Mouse (Mus musculus) large intestine, adult 2 months (tissue): ENCODE data around the gene Cacng1. TPM values are rescaled to one million over a fixed set of nuclear protein-coding genes. Genes with fewer than 3 reads are reported as not detected.

Experiments used
- DNase-seq: peaks from one replicate; pipeline ENCODE4 v3.0.0-alpha.2; 2012; ENCODE audit warnings: low read depth, low spot score
- WGBS: fragments of 180-500 bp; shearing (Covaris S2); methylation state at CpG from one replicate; pipeline ENCODE4 v1.1.7; 2018; 5-methylcytosine and 5-hydroxymethylcytosine counted together
- polyA plus RNA-seq: library from polyadenylated mRNA; depleted of rRNA; stranded (reverse); fragments of >200 nt; gene quantifications from 2 replicates; pipeline ENCODE4 v1.2.3, GENCODE M21; 2012

The Cacng1 gene
- polyA plus RNA-seq, 1 experiment = 0.35 TPM

GRCm38 (mm10) chr11:107720264-107721021, 4.1 kb upstream of the Cacng1 start:
- 83% methylated on average over 9 of the region's 9 CpGs for WGBS
- DNase-seq = no peak

- 38% methylated on average over 7 of the region's 7 CpGs for WGBS
- no peak for DNase-seq
These were observed 2.0 kb downstream of the Cacng1 start for GRCm38 (mm10) chr11:107714368-107714767.

DNA sequence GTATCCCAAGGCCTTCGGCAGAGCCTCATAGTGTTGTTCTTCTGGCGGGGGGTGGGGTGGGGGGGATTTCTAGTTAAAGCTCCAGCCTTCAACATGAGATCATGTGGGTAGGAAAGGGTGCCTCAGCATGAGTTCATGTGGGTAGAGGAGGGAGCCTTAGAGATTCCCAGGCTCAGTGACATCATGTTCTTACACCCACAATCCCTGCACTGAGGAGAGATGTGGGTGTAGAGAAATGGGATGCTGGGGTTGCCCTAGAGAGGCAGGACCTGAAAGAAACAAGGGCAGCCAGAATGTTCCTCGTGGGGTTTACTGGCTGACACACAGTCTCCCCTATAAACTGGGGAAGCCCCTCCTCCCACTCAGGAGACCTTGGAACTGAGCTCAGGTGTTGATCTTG, 5.9 kb downstream of the Cacng1 start:
- no peak for DNase-seq
- 33% methylated on average over 3 of the region's 3 CpGs for WGBS

DNA sequence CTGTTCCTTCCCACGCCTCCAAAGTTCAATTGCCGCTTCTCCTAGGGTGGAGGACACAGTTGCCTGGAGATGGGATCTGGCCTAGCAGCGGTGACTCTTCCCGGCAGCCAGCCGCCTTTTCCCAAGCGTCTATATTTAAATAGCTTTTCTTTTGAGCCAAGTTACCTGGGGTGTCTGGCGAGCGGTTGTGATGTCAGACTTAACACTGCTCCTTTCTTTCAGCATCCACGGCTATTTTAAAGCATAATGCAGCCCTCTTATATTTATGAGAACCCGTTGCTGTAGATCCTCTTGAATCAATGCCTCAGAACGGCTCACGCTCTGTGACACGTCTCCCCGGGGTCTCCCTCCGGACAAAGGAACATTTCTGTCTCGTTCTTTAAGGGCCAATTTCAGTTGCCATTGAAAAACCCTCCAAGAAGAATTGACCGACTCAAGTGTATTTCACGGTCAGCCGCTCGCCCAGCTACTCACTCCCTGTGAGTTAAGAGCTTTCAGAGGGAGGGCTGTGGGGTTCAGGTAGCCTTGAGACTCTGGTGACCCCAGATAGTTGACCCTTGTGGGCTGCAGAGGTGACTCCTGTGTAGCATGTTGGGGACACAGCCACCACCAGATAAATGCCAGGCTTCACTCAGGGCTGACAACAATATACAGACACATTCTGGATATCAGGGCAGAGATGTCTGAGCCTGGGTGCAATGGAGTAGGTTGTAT, 8.3 kb downstream of the Cacng1 start:
- DNase-seq = no peak
- WGBS = 78% methylated on average over 20 of the region's 20 CpGs

DNA sequence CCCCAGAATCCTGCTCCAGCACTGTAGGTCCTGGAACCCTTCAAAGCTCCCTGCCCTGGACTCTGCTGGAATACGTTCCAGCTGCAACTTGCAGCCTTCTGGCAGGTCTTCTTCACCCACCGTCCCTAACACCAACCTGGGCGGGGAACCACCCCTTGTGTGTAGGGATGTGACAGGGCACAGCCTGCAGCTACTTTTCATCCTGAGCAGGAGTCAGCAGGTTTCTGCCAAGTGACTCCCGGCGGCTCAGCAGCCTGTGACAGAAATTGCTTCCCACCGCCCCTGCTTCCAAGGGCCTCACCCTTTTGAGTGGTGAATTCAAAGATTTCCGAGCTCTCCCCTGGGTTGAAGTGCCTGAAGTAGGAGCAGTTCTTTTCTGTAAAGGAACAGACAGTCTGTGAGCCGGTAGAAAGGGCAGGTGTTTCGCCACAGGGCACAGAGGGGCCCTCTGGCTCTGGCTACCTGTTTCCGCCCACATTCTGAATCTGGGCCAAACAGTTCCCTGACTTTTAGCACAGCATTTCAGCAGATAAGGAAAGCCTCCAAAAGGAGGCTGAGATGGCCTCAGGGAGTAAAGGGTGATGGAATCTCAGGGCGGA, 10.7 kb downstream of the Cacng1 start:
- WGBS = 44% methylated on average over 11 of the region's 11 CpGs
- DNase-seq = no peak

DNA sequence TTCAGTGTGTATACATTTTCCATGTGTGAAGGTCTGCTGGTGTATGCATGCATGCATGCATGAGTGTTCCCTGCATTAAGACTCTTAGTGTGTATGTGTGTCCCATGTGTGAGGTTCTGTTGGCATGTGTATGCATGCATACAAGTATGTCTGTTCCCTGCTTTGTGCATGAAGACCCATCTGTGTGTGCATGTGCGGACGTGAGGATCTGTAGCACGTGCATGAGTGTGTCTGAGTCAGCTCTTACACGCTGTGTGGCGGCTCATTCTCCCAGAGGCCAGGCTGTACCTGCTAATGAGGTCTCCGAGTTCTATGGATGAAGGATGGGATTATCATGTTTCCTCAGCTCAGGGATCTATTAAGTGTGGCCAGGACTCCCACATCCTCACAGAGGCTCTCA, 11.3 kb downstream of the Cacng1 start:
- WGBS = 80% methylated on average over 6 of the region's 6 CpGs
- no peak for DNase-seq

DNA sequence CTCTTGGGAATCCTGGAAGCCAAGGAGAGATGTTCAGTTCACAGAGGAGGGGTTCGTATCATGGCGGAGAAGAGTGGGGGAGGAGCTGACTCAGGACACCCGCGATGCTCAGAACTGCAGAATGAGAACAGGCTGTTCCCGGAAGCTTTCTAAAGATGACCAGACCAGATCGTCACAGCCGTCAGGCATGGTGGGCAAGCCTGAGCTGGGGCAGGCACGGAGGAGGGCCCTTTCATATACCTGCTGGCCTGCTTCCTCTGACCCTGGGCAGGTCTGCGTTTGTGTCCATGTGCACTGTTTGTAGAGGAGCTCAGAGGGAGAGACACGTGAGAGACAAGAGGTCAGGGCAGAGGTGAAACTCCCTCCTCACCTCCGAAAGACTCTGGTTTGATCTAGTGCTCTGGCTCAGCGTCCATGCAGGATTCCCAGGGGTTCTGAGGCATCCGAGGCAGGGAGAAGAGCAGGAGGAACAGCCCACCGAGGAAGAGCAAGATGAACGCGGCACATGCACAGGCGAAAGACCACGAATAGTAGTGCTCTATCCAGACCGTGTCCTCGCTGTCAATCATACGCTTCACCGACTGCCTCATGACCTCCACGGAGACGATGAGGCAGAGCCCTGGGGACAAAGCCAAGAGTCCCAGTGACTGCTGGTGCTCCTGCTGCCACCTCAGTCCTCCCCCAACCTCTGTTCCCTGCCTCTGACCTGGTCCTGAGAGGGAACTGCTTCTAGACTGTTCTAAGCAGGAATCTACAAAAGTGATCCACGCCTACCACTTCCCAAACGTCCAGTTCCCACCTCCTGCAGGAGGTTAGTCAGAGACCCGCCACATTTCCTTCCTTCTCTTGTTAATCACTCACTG, 12.8 kb downstream of the Cacng1 start:
- WGBS = 39% methylated on average over 27 of the region's 27 CpGs
- DNase-seq = no peak

- no peak for DNase-seq
- WGBS = 90% methylated on average over 4 of the region's 4 CpGs
These were observed 16.4 kb downstream of the Cacng1 start for GRCm38 (mm10) chr11:107699967-107700366.

GRCm38 (mm10) chr11:107693338-107693737, 23.0 kb downstream of the Cacng1 start:
- 74% methylated on average over 6 of the region's 6 CpGs for WGBS
- no peak for DNase-seq

- WGBS = 73% methylated on average over 8 of the region's 8 CpGs
- no peak for DNase-seq
These were observed 24.8 kb downstream of the Cacng1 start for GRCm38 (mm10) chr11:107691569-107691968.

- DNase-seq = no peak
- 88% methylated on average over 10 of the region's 10 CpGs for WGBS
These were observed 27.8 kb downstream of the Cacng1 start for GRCm38 (mm10) chr11:107688480-107688879.

DNA sequence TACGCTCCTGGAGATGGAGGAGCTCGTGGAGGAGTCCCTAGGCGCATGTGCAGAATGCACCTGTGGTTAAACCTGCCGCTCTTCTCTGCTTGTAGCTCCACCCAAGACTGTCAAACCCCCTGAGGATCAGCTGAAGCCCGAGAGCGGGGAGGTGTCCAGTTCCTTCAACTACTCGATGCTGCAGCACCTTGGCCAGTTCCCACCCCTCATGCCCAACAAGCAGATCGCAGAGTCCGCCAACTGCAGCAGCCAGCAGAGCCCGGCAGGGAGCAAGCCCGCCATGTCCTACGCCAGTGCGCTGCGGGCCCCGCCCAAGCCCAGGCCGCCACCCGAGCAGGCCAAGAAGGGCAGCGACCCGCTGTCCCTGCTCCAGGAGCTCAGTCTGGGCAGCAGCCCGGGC, 30.0 kb downstream of the Cacng1 start:
- no peak for DNase-seq
- 92% methylated on average over 20 of the region's 20 CpGs for WGBS

- WGBS = 86% methylated on average over 19 of the region's 19 CpGs
- no peak for DNase-seq
These were observed 32.5 kb downstream of the Cacng1 start for GRCm38 (mm10) chr11:107683544-107684465.

- 92% methylated on average over 9 of the region's 9 CpGs for WGBS
- DNase-seq = no peak
These were observed 33.5 kb downstream of the Cacng1 start for GRCm38 (mm10) chr11:107682694-107683355.

- WGBS = 68% methylated on average over 17 of the region's 17 CpGs
- no peak for DNase-seq
These were observed 39.9 kb downstream of the Cacng1 start for GRCm38 (mm10) chr11:107676207-107676940.

DNA sequence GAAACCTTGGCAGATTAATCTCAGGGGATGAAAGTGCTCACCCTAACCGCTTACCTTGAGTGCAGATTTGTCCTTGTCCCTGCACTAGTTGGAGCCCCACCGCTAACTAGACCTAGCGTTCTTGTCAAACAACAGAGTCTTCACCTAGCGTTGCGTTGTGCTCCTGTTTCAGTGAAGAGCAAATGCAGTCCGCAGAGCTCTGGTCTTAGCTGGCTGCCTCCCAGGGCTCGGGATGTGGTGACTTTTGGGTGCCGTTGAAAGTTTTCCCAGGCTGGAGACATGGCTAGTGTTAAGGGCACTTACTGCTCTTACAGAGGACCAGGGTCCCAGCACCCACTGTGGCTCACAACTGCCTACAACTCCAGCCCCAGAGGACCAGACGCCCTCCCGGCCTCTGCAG, 41.1 kb downstream of the Cacng1 start:
- DNase-seq = no peak
- WGBS = 87% methylated on average over 10 of the region's 10 CpGs

DNA sequence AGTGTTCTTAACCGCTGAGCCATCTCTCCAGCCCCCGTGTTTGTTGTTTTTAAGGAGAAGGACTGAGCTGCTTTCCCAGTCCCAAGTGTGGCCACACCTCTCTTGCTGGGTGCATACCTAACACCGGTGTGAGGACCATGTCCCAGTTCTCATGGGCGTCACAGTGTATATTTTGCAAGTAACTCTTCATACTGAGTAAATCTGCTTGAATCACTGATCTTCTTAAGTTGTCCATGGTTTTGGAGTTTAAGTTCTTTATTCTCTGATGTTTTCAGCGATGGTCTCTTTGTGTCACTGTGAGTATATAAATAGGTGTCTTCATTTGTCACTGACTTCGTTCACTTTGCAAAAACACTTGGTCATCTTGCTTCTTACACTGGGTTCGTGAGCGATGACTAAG, 41.7 kb downstream of the Cacng1 start:
- WGBS = 91% methylated on average over 8 of the region's 8 CpGs
- no peak for DNase-seq

GRCm38 (mm10) chr11:107674006-107674405, 42.3 kb downstream of the Cacng1 start:
- WGBS = 82% methylated on average over 5 of the region's 5 CpGs
- no peak for DNase-seq
